Mouse (Mus musculus): ENCODE data around the gene Ceacam16.

DNA sequence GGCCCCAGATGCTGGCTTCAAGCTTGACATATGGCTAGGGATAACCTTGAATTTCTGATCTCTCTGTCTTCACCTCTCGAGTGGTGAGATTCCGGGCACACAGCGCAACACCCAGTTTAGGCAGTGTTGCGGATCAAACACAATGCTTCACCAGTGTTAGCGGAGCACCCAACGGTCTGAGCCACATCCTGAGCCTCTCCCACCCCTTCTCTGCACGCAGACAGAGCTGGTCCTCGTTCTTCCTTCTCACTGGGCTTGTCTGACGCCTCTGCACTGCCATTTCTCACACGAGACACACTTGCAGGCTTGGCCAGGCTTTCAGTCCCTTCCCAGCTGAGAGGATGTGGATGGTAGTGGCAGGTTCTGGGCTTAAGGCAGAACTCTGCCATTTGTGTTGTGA, 1.4 kb downstream of the Ceacam16 start:
- TF ChIP-seq EP300 (optimal IDR thresholded peaks at IDR 0.05) (no peak), CTCF (IDR thresholded peaks at IDR 0.05; ENCODE audit: low read depth) (no peak)

Data from stomach, postnatal 0 days (tissue).